Mouse (Mus musculus) kidney, adult 2 months (tissue): ENCODE results near the gene Ptpn1.

ENCODE experiments used
- CTCF ChIP-seq: fragments of 200-500 bp; conservative IDR thresholded peaks from 2 replicates; pipeline ENCODE4 v1.5.1; 2011; ENCODE audit warnings: low read depth, mild to moderate bottlenecking, control low read depth, low read length, moderate library complexity, mixed read lengths; ENCODE audit not compliant: insufficient read depth, insufficient read length
- POLR2A ChIP-seq: fragments of 200-500 bp; IDR thresholded peaks from one replicate; pipeline ENCODE4 v1.6.1; 2011; ENCODE audit warnings: low read depth, low read length, control low read depth

GRCm38 (mm10) chr2:167919081-167919480 is 12.8 kb upstream of the Ptpn1 start:
- TF ChIP-seq CTCF, result no peak
- TF ChIP-seq POLR2A, result no peak
